Mouse (Mus musculus) Patski (cell line): ENCODE measurements around the gene Eno3. TPM values are rescaled to one million over a fixed set of nuclear protein-coding genes. Genes with fewer than 3 reads are reported as not detected.

Source experiments
- ATAC-seq: fragments of 100-300 bp; one replicate; pipeline ENCODE4 v1.8.0; 2021
- CTCF ChIA-PET: fragments of 350-600 bp; sonication (Branson Sonifier 250); formaldehyde crosslinking; loops from one replicate; lab custom pipeline; 2022; ENCODE audit warnings: inconsistent platforms; lab: Charles Lee
- POLR2A ChIA-PET: fragments of 350-600 bp; sonication (Branson Sonifier 250); formaldehyde crosslinking; loops from one replicate; lab custom pipeline; 2022; ENCODE audit warnings: antibody characterized with exemption, inconsistent platforms; lab: Charles Lee
- DNase-seq: peaks from one replicate; pipeline ENCODE4 v3.0.0-alpha.2; 2011; ENCODE audit warnings: low read depth, low spot score
- H3K27me3 ChIP-seq: fragments of 371-371 bp; one replicate; pipeline ENCODE4 v1.5.1; 2021
- CTCF ChIP-seq: fragments of 100-300 bp; IDR thresholded peaks from one replicate; pipeline ENCODE4 v1.5.1; 2021
- in situ Hi-C: fragments of 300-500 bp; cut with MboI; formaldehyde crosslinking; loops from 3 replicates; pipeline ENCODE4 v1.11.1; 2018; ENCODE audit warnings: low pct_unique_long_range_greater_than_20kb, mixed read lengths
- polyA plus RNA-seq: library from polyadenylated mRNA; unstranded; gene quantifications from one replicate; pipeline ENCODE4 v1.2.3, GENCODE M21; 2021

Gene Eno3
- polyA plus RNA-seq, 1 experiment from 2014 or later: 16.2 TPM

- DNase-seq (no peak), ATAC-seq (no peak)
- ChIA-PET POLR2A (interaction anchor here (2.4 to 6.5 kb wide), 4 partner anchors 10 to 21 kb away, joined by 11 to 52 read pairs (median 18); partner anchors contain the start of genes Camta2, Eno3, Pfn1 and Rnf167), CTCF (interaction anchor here (1.2 kb wide), 1 partner anchor 20 kb away, joined by 3 read pairs; the partner anchor contains the start of genes Rnf167 and Slc25a11)
- no peak for TF ChIP-seq CTCF
- in situ Hi-C loops: no loop called here
- no peaks in the 10 kb centered on the region for H3K27me3 ChIP-seq
Observed at GRCm38 (mm10) chr11:70666687-70667086, 9.7 kb downstream of the Eno3 start.

GRCm38 (mm10) chr11:70667271-70668150 is 10.5 kb downstream of the Eno3 start:
- DNase-seq (no peak), ATAC-seq (no peak)
- CTCF ChIA-PET: interaction anchor here (1.2 to 1.7 kb wide), 4 partner anchors 8 to 30 kb away, joined by 3 to 5 read pairs (median 4); partner anchors contain the start of genes Eno3, Rnf167 and Slc25a11
- no peaks in the 10 kb centered on the region for H3K27me3 ChIP-seq
- POLR2A ChIA-PET: interaction anchor here (0.6 to 6.5 kb wide), 6 partner anchors 10 to 41 kb away, joined by 3 to 52 read pairs (median 13); partner anchors contain the start of genes Camta2, Eno3, Pfn1 and Rnf167
- no peak for TF ChIP-seq CTCF
- in situ Hi-C loops: no loop called here

GRCm38 (mm10) chr11:70668335-70668770 is 11.4 kb downstream of the Eno3 start:
- ATAC-seq: no peak
- in situ Hi-C loops: no loop called here
- H3K27me3 ChIP-seq: no peaks in the 10 kb centered on the region
- no peak for TF ChIP-seq CTCF
- ChIA-PET CTCF (interaction anchor here (0.9 to 1.7 kb wide), 5 partner anchors 9 to 29 kb away, joined by 3 to 7 read pairs (median 4); partner anchors contain the start of gene Eno3), POLR2A (interaction anchor here (0.6 to 6.5 kb wide), 6 partner anchors 11 to 40 kb away, joined by 3 to 52 read pairs (median 13); partner anchors contain the start of genes Camta2, Eno3, Pfn1 and Rnf167)
- DNase-seq: no peak

GRCm38 (mm10) chr11:70668771-70669505 is 11.9 kb downstream of the Eno3 start, which contains the start of gene Spag7:
Gene Spag7 (minus strand): TSS chr11:70669416.
- TF ChIP-seq CTCF: no peak
- CTCF ChIA-PET: interaction anchor here (0.9 to 1.7 kb wide), 5 partner anchors 9 to 28 kb away, joined by 3 to 7 read pairs (median 4); partner anchors contain the start of gene Eno3

DNA sequence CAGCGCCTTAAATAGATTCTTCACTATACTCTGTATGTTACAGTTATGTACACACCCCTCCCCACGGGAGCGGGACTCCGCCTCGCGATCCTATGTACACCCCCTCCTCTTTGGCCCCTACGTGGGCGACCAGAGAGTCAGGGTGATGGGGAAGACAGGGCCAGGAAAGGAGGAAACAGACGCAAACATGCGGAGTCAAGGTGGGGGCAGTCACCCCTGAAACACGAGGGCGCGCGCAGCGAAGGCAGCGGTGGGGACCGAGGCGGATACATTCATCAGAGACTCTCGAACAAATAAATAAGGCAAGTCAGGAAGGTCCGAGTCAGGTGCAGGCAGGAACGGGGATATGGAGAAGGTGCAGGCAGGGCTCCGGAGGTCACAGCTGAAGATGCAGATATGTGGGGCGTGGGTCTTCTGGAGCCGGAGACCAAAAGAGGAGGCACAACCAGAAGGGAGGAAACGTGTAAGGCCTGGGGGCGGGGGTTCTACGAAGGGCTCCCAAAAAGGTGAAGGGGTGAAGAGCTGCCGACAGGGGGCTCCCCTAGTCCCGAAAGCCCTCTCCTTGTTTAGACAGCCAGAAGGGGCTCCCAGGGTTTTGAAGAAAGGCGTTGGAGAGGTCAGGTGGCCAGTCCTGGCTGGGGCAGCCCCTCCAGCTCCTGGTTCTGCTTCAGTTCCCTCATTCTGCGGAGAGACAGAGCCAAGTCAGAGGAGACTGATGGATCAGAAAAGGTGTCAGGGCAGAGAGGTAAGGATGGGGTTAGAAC is 12.8 kb downstream of the Eno3 start:
- in situ Hi-C loops: no loop called here
- POLR2A ChIA-PET: interaction anchor here (0.7 to 6.5 kb wide), 8 partner anchors 11 to 1299 kb away, joined by 3 to 52 read pairs (median 6); partner anchors contain the start of genes Eno3, Pfn1, Rnf167 and Slc25a11
- no peak for DNase-seq
- TF ChIP-seq CTCF: no peak
- CTCF ChIA-PET: interaction anchor here (0.7 to 1.7 kb wide), 3 partner anchors 9 to 49 kb away, joined by 3 to 7 read pairs (median 3); no protein-coding TSS in a partner anchor
- no peak for ATAC-seq
- H3K27me3 ChIP-seq: no peaks in the 10 kb centered on the region

More at GRCm38 (mm10) chr11:70668771-70669505, 11.9 kb downstream of the Eno3 start, which contains the start of gene Spag7:
- in situ Hi-C loops: no loop called here
- POLR2A ChIA-PET: interaction anchor here (0.7 to 6.5 kb wide), 7 partner anchors 12 to 1299 kb away, joined by 3 to 52 read pairs (median 11); partner anchors contain the start of genes Camta2, Eno3, Pfn1 and Rnf167
- H3K27me3 ChIP-seq: no peaks in the 10 kb centered on the region
- DNase-seq: peak; percentile 98
- ATAC-seq: peak; percentile 91

DNA sequence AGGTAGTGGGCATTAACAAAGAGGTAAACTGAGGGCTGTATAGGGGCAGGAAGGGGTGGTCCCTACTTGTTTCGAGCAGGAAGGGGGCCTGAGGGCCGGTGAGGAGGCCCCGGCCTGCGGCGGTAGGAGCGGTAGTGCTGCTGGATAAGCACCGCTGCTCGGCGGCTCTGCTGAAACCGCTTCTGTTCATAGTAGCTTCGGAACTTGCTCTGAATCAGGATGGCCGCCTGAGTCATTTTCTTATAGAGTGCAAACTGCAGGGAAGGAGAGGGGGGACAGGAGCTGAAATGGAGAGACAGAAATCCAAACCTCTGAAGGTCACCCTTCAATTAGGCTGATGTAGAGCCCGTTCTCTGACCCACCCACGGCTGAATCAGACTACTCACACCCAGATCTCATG is 13.5 kb downstream of the Eno3 start:
- H3K27me3 ChIP-seq: no peaks in the 10 kb centered on the region
- ChIA-PET POLR2A (interaction anchor here (1.0 to 6.5 kb wide), 5 partner anchors 10 to 22 kb away, joined by 3 to 52 read pairs (median 9); partner anchors contain the start of genes Eno3, Pfn1, Rnf167 and Slc25a11), CTCF (interaction anchor here (1.3 kb wide), 1 partner anchor 11 kb away, joined by 4 read pairs; no protein-coding TSS in a partner anchor)
- ATAC-seq (no peak), DNase-seq (no peak)
- no peak for TF ChIP-seq CTCF
- in situ Hi-C loops: no loop called here

- H3K27me3 ChIP-seq: no peaks in the 10 kb centered on the region
- TF ChIP-seq CTCF: no peak
- ATAC-seq (no peak), DNase-seq (no peak)
- ChIA-PET CTCF (interaction anchor here (1.2 to 1.3 kb wide), 2 partner anchors 10 to 17 kb away, joined by 3 to 4 read pairs; partner anchors contain the start of gene Camta2), POLR2A (interaction anchor here (1.4 to 2.1 kb wide), 2 partner anchors 10 to 15 kb away, joined by 6 to 9 read pairs; no protein-coding TSS in a partner anchor)
- in situ Hi-C loops: no loop called here
Observed at GRCm38 (mm10) chr11:70671333-70672047, 14.5 kb downstream of the Eno3 start.

DNA sequence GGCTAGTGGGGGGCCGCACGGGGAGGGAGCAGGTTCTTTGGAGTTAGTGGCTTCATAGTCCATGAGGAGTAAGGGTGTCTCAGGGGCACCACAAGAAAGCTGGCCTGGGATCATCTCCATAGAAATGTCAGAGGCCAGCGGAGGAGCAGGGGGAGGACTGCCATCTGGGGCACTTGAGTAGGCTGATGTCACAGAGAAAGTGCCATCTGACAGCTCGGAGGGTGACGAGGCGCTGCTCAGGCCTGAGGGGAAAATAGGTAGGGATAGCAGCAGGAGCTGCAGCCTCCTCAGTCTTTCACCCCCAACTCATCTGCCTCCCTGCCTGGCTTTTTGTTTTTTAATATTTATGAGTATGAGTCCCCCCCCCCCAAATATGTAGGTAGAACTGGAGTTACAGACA is 17.0 kb downstream of the Eno3 start:
- in situ Hi-C loops: no loop called here
- ChIA-PET POLR2A (no interaction called here), CTCF (interaction anchor here (1.1 kb wide), 1 partner anchor 8 kb away, joined by 3 read pairs; no protein-coding TSS in a partner anchor)
- DNase-seq: no peak
- ATAC-seq: no peak
- TF ChIP-seq CTCF: no peak
- H3K27me3 ChIP-seq: no peaks in the 10 kb centered on the region
